Mouse (Mus musculus) CH12.LX (cell line): Measurements from ENCODE around the gene Zswim3.

ENCODE experiments used
- CHD2 ChIP-seq: IDR thresholded peaks from 2 replicates; pipeline ENCODE4 v1.6.1; 2011; ENCODE audit warnings: low read length, improper control_type of control experiment
- CTCF ChIP-seq, 2 experiments: IDR thresholded peaks in 1 of 2; conservative IDR thresholded peaks in 1 of 2; 2 replicates each; pipeline ENCODE4 v1.5.1; 2011 to 2012; ENCODE audit warnings: low read depth in 2 of 2, low read length in 2 of 2, improper control_type of control experiment in 1 of 2, inconsistent platforms in 1 of 2, mild to moderate bottlenecking in 1 of 2, moderate library complexity in 1 of 2
- EP300 ChIP-seq: IDR thresholded peaks from 2 replicates; pipeline ENCODE4 v1.6.1; 2011; ENCODE audit warnings: low read length, improper control_type of control experiment
- HCFC1 ChIP-seq: IDR thresholded peaks from 2 replicates; pipeline ENCODE4 v1.6.1; 2012; ENCODE audit warnings: low read depth, mild to moderate bottlenecking, inconsistent platforms, low read length, improper control_type of control experiment
- IRF4 ChIP-seq: IDR thresholded peaks from 2 replicates; pipeline ENCODE4 v1.6.1; 2014; ENCODE audit warnings: low read depth, mild to moderate bottlenecking, inconsistent platforms, low read length, improper control_type of control experiment
- MAFK ChIP-seq: IDR thresholded peaks from 2 replicates; pipeline ENCODE4 v1.6.1; 2011; ENCODE audit warnings: low read length, improper control_type of control experiment; ENCODE audit not compliant: insufficient replicate concordance
- MAX ChIP-seq: IDR thresholded peaks from 2 replicates; pipeline ENCODE4 v1.6.1; 2011; ENCODE audit warnings: low read length, improper control_type of control experiment
- NELFE ChIP-seq: IDR thresholded peaks from 2 replicates; pipeline ENCODE4 v1.6.1; 2011; ENCODE audit warnings: low read depth, low read length, improper control_type of control experiment
- POLR2A ChIP-seq: IDR thresholded peaks from 2 replicates; pipeline ENCODE4 v1.6.1; 2011; ENCODE audit warnings: low read depth, mild to moderate bottlenecking, improper control_type of control experiment, low read length
- POLR2AphosphoS2 ChIP-seq: IDR thresholded peaks from 2 replicates; pipeline ENCODE4 v1.6.1; 2011; ENCODE audit warnings: low read depth, low read length, improper control_type of control experiment
- TCF12 ChIP-seq: IDR thresholded peaks from 2 replicates; pipeline ENCODE4 v1.6.1; 2014; ENCODE audit warnings: low read depth, mild to moderate bottlenecking, inconsistent platforms, low read length, improper control_type of control experiment
- USF1 ChIP-seq: IDR thresholded peaks from 2 replicates; pipeline ENCODE4 v1.6.1; 2014; ENCODE audit warnings: low read depth, mild to moderate bottlenecking, inconsistent platforms, low read length, improper control_type of control experiment
- USF2 ChIP-seq: conservative IDR thresholded peaks from 2 replicates; pipeline ENCODE4 v1.6.1; 2011; ENCODE audit warnings: low read depth, low read length, improper control_type of control experiment
- ZC3H11A ChIP-seq: IDR thresholded peaks from 2 replicates; pipeline ENCODE4 v1.6.1; 2012; ENCODE audit warnings: low read depth, mild to moderate bottlenecking, inconsistent platforms, low read length, improper control_type of control experiment

DNA sequence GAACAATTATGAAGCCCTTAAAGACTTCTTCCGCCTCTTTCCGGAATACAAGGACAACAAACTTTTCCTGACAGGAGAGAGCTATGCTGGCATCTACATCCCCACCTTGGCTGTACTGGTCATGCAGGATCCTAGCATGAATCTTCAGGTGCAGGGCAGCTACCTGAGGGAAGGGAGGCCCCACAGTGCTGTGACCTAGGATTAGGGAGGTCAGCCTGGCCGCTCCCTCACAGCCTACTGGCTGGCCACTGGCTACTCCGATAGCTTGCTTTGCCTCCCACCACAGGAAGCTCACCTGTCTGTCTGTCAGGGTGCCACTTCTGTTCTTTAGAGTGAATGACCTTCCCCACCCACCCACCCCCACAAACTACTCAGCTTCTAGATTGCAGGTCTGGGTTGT, 30.3 kb downstream of the Zswim3 start:
- TF ChIP-seq NELFE (no peak), CTCF (conservative IDR thresholded peaks at IDR 0.05 in 1 of 2, IDR thresholded peaks at IDR 0.05 in 1 of 2; ENCODE audit: low read depth in 2 of 2, low read length in 2 of 2) (no peak), MAFK (no peak), IRF4 (no peak), MAX (no peak), POLR2A (no peak), USF2 (no peak), HCFC1 (no peak), EP300 (no peak), ZC3H11A (no peak), TCF12 (no peak), USF1 (no peak), POLR2AphosphoS2 (no peak), CHD2 (no peak)
